Mouse (Mus musculus) lung, adult 2 months (tissue): ENCODE results near the gene Syt16. TPM values are rescaled to one million over a fixed set of nuclear protein-coding genes. Genes with fewer than 3 reads are reported as not detected.

ENCODE experiments used
- DNase-seq: peaks from one replicate; pipeline ENCODE4 v3.0.0; 2022
- H3K4me1 ChIP-seq: fragments of 200-500 bp; 2 replicates; pipeline ENCODE4 v1.6.1; 2011; ENCODE audit warnings: low read length; ENCODE audit not compliant: control insufficient read depth, insufficient read depth
- H3K4me3 ChIP-seq: fragments of 200-500 bp; replicated peaks from 2 replicates; pipeline ENCODE3; 2011; ENCODE audit warnings: low read depth, mild to moderate bottlenecking, control low read depth, low read length; ENCODE audit errors: extremely low read depth
- CTCF ChIP-seq: fragments of 200-500 bp; IDR thresholded peaks from 2 replicates; pipeline ENCODE4 v1.5.1; 2011; ENCODE audit warnings: mild to moderate bottlenecking, low read length, control low read depth; ENCODE audit not compliant: insufficient read depth
- POLR2A ChIP-seq: fragments of 200-500 bp; IDR thresholded peaks from 2 replicates; pipeline ENCODE4 v1.6.1; 2011; ENCODE audit warnings: low read depth, mild to moderate bottlenecking, control low read depth, low read length, borderline replicate concordance; ENCODE audit errors: extremely low read depth
- WGBS: fragments of 180-500 bp; shearing (Covaris S2); methylation state at CpG from one replicate; pipeline ENCODE4 v1.1.7; 2018; 5-methylcytosine and 5-hydroxymethylcytosine counted together
- polyA plus RNA-seq: library from polyadenylated mRNA; depleted of rRNA; stranded (reverse); fragments of >200 nt; gene quantifications from 2 replicates; pipeline ENCODE4 v1.2.3, GENCODE M21; 2012

Syt16 gene
- polyA plus RNA-seq, 1 experiment: not detected

GRCm38 (mm10) chr12:74125796-74126195, 128.3 kb downstream of the Syt16 start:
- WGBS: 75% methylated on average over 12 of the region's 12 CpGs
- TF ChIP-seq CTCF (no peak), POLR2A (no peak)

GRCm38 (mm10) chr12:74128229-74128628, 130.8 kb downstream of the Syt16 start:
- H3K4me3 ChIP-seq: no peak overlapping the region
- H3K4me1 ChIP-seq: no peaks in the 10 kb centered on the region
- no peak for DNase-seq
- 67% methylated on average over 1 of the region's 1 CpGs for WGBS
- TF ChIP-seq POLR2A (no peak), CTCF (no peak)

More at GRCm38 (mm10) chr12:74125796-74126195, 128.3 kb downstream of the Syt16 start:
- Histone ChIP-seq H3K4me3 (no peak overlapping the region), H3K4me1 (no peaks in the 10 kb centered on the region)
- no peak for DNase-seq

DNA sequence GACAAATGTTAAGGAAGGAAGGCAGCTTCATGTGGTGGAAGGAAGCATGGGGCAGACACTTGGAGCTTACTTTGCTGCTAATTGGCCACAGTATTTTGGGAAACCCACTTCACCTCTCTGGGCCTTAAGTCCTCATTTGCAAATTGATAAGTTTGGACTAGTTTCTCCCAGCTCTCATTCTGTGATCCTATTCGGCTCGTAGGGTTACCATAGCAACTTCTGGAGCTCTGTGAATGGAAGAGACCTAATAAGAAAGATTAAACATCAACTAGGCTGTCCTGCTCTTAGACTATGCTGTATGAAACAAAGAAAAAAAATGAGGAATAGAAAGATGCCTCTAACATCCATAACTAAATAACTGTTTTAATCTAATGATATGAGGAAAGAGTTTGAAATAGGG, 134.3 kb downstream of the Syt16 start:
- Histone ChIP-seq H3K4me1 (no peaks in the 10 kb centered on the region), H3K4me3 (no peak overlapping the region)
- DNase-seq: no peak
- 44% methylated on average over 2 of the region's 2 CpGs for WGBS
- no peak for TF ChIP-seq CTCF
- TF ChIP-seq POLR2A: no peak

GRCm38 (mm10) chr12:74142147-74142546, 144.7 kb downstream of the Syt16 start:
- peaks cover 2% of the 10 kb centered on the region; the same call in 1 of the 2 replicates for H3K4me1 ChIP-seq
- no peak overlapping the region for H3K4me3 ChIP-seq
- TF ChIP-seq POLR2A (no peak), CTCF (no peak)
- DNase-seq: no peak
- WGBS: 53% methylated on average over 7 of the region's 7 CpGs

GRCm38 (mm10) chr12:74144385-74144784, 146.9 kb downstream of the Syt16 start:
- H3K4me1 ChIP-seq: peaks cover 2% of the 10 kb centered on the region; the same call in 1 of the 2 replicates
- 38% methylated on average over 5 of the region's 5 CpGs for WGBS
- no peak overlapping the region for H3K4me3 ChIP-seq
- no peak for DNase-seq
- TF ChIP-seq CTCF: no peak
- no peak for TF ChIP-seq POLR2A

GRCm38 (mm10) chr12:74160791-74161190, 163.3 kb downstream of the Syt16 start:
- H3K4me3 ChIP-seq: no peak overlapping the region
- WGBS: 44% methylated on average over 3 of the region's 3 CpGs
- no peaks in the 10 kb centered on the region for H3K4me1 ChIP-seq
- DNase-seq: no peak
- TF ChIP-seq POLR2A: no peak
- no peak for TF ChIP-seq CTCF

DNA sequence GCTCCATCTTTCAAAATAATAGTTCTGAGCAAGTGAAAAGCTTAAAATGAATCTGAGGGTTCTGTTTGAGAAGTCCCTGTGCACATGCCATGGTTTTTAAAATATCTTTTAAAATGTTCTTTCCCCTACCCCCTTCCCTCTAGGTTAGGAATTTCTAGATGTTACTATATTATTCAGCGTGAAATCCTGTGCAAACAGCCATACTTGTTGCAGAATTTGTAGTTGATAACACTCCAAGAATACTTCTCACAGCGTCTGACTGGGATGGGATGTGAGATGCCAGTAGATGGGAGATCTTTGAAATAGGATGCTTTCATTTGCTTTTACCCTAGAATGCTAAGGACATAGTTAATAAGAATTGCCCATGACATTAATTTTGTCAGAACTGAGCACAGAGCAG, 165.6 kb downstream of the Syt16 start:
- Histone ChIP-seq H3K4me3 (no peak overlapping the region), H3K4me1 (no peaks in the 10 kb centered on the region)
- no peak for TF ChIP-seq CTCF
- TF ChIP-seq POLR2A: no peak
- DNase-seq: no peak
- WGBS: 59% methylated on average over 2 of the region's 2 CpGs

- no peak for TF ChIP-seq CTCF
- TF ChIP-seq POLR2A: no peak
- 70% methylated on average over 1 of the region's 1 CpGs for WGBS
These were observed 173.8 kb downstream of the Syt16 start for GRCm38 (mm10) chr12:74171257-74171656.

GRCm38 (mm10) chr12:74173902-74174301, 176.4 kb downstream of the Syt16 start:
- TF ChIP-seq CTCF (no peak), POLR2A (no peak)

More at GRCm38 (mm10) chr12:74171257-74171656, 173.8 kb downstream of the Syt16 start:
- H3K4me3 ChIP-seq: no peak overlapping the region
- H3K4me1 ChIP-seq: no peaks in the 10 kb centered on the region
- no peak for DNase-seq

DNA sequence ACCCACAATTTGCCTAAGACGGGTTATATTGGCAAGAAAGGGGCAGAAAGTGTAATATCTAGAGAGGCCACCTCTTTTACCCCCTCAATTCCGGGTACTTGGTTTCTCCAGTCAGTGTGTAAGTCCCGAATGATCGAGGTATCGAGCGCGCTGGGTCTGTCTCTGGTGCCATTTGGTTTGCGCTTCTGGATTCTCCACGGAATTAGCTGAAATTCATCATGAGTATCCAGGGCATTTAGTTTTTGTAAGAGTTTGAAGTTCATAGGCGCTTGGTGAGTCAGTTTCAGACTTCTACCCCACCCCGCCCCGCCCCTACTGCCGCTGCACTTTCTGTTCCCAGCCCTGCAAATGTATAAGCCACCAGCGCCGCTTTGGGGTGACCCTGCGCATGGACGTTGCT, 187.1 kb downstream of the Syt16 start:
- Histone ChIP-seq H3K4me1 (no peaks in the 10 kb centered on the region), H3K4me3 (no peak overlapping the region)
- no peak for DNase-seq
- no peak for TF ChIP-seq CTCF
- no peak for TF ChIP-seq POLR2A
- WGBS: 72% methylated on average over 17 of the region's 17 CpGs

More at GRCm38 (mm10) chr12:74173902-74174301, 176.4 kb downstream of the Syt16 start:
- Histone ChIP-seq H3K4me1 (no peaks in the 10 kb centered on the region), H3K4me3 (no peak overlapping the region)
- WGBS: 68% methylated on average over 3 of the region's 3 CpGs
- no peak for DNase-seq
